ENCODE assay signal across 9 mouse cellular contexts in the genomic region with DNA sequence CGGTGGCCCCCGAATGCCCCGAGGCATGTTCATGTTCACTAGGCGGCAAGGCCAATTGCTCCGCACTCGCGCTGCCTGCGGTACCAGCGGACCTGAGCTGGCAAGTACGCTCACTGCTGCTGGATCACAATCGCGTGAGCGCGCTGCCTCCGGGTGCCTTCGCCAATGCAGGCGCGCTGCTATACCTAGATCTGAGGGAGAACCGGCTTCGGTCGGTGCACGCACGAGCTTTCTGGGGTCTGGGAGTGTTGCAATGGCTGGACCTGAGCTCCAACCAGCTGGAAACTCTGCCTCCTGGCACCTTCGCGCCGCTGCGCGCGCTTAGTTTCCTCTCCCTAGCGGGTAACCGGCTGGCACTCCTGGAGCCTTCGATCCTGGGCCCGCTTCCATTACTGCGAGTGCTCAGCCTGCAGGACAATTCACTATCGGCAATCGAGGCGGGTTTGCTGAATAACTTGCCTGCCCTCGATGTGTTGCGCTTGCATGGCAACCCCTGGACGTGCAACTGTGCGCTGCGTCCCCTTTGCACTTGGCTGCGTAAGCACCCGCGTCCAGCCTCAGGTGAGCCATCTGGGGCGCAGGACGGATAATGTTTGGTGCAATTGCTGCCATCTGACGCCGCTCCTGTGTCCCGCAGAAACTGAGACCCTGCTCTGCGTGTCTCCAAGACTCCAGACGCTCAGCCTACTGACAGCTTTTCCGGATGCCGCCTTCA. TPM values are rescaled to one million over a fixed set of nuclear protein-coding genes. Genes with fewer than 3 reads are reported as not detected.
DNase-seq lines count a peak whose midpoint lies in the region; ATAC-seq and TF ChIP-seq lines count a peak whose summit lies in the region.
"Had no signal": no experiment of that assay in that cellular context is flagged by ENCODE, and none has a peak within 500 bp of the region (broad histone marks: within the 10 kb centered on the region; RNA-seq: fewer than 3 reads in every experiment).

No protein-coding gene starts in this region.

- DNase-seq in gastrocnemius, adult 2 months, result peak; percentile 59
- DNase-seq in gastrocnemius, adult 18-20 months (ENCODE audit: low spot score), result no peak
- DNase-seq in ES-E14 (ENCODE audit: low read depth, low spot score), result no peak
- DNase-seq in embryonic facial prominence, embryonic 14.5 days (ENCODE audit: low spot score), result no peak
- no peak for DNase-seq in kidney, postnatal 0 days (ENCODE audit: low spot score)
- DNase-seq in midbrain, embryonic 11.5 days (ENCODE audit: low spot score, missing footprints), result peak; percentile 89
- DNase-seq in thymus, adult 18-20 months, result no peak
- DNase-seq in thymus, adult 2 months, result no peak

- H3K9me3 ChIP-seq in ES-E14 (ENCODE audit: control insufficient read depth, insufficient read depth, low read depth, low read length), result no peaks in the 10 kb centered on the region
- H3K9me3 ChIP-seq in embryonic facial prominence, embryonic 14.5 days (ENCODE audit: control insufficient read depth, low read length), result no peaks in the 10 kb centered on the region
- H3K9me3 ChIP-seq in kidney, postnatal 0 days (replicated peaks; ENCODE audit: low read length), result no peaks in the 10 kb centered on the region
- no peaks in the 10 kb centered on the region for H3K9me3 ChIP-seq in midbrain, embryonic 11.5 days (ENCODE audit: control insufficient read depth, low read length)

- peaks cover 62% of the 10 kb centered on the region for H3K27me3 ChIP-seq in embryonic facial prominence, embryonic 14.5 days (replicated peaks; ENCODE audit: control insufficient read depth, insufficient read depth, low read length)
- peaks cover 49% of the 10 kb centered on the region for H3K27me3 ChIP-seq in kidney, postnatal 0 days (ENCODE audit: insufficient read depth, low read length)
- H3K27me3 ChIP-seq in midbrain, embryonic 11.5 days (ENCODE audit: control insufficient read depth, insufficient read depth, low read length), result peaks cover 56% of the 10 kb centered on the region
- H3K27me3 ChIP-seq in thymus, adult 2 months (ENCODE audit: control insufficient read depth, insufficient read depth, low read length), result peaks cover 17% of the 10 kb centered on the region

- intact Hi-C loops in gastrocnemius, adult 2 months (cut with DNase I), result loop anchor here (5.0 kb wide), 2 partner anchors 63 to 163 kb away; no protein-coding TSS in a partner anchor

- WGBS in embryonic facial prominence, embryonic 14.5 days, result under 1% methylated on average over 39 of the region's 54 CpGs
- WGBS in kidney, postnatal 0 days, result 2% methylated on average over 54 of the region's 54 CpGs
- WGBS in midbrain, embryonic 11.5 days, result 2% methylated on average over 54 of the region's 54 CpGs
- WGBS in thymus, adult 2 months, result 7% methylated on average over 54 of the region's 54 CpGs

- TF ChIP-seq CTCF in gastrocnemius, adult 2 months (IDR thresholded peaks at IDR 0.05), result no peak
- TF ChIP-seq CTCF in kidney, postnatal 0 days (IDR thresholded peaks at IDR 0.05; ENCODE audit: low read depth), result no peak
- no peak for TF ChIP-seq CTCF in thymus, adult 2 months (IDR thresholded peaks at IDR 0.05; ENCODE audit: borderline replicate concordance, control insufficient read depth, extremely low read depth, insufficient read depth, low read length, poor library complexity)

- H3K4me1 ChIP-seq in ES-E14 (ENCODE audit: control insufficient read depth in 2 of 2, insufficient read depth in 2 of 2, low read length in 2 of 2, poor library complexity in 1 of 2), result peaks cover 0 to 13% of the 10 kb centered on the region in 2 experiments; a peak in 1 of 4 replicates
- 0 out of 2 replicates have a peak, but pooled peaks cover 4% of the 10 kb centered on the region for H3K4me1 ChIP-seq in embryonic facial prominence, embryonic 14.5 days (ENCODE audit: control insufficient read depth, insufficient read depth, low read length)
- H3K4me1 ChIP-seq in kidney, postnatal 0 days (replicated peaks; ENCODE audit: insufficient read depth, low read length), result peaks cover 12% of the 10 kb centered on the region; the same call in 1 of the 2 replicates
- peaks cover 5% of the 10 kb centered on the region; the same call in 1 of the 2 replicates for H3K4me1 ChIP-seq in midbrain, embryonic 11.5 days (ENCODE audit: control insufficient read depth, insufficient read depth, low read length)
- H3K4me1 ChIP-seq in thymus, adult 2 months (replicated peaks; ENCODE audit: control insufficient read depth, insufficient read depth, low read length), result no peaks in the 10 kb centered on the region

- peak overlapping the region; percentile 47 for H3K4me2 ChIP-seq in embryonic facial prominence, embryonic 14.5 days (ENCODE audit: low read depth, low read length)
- H3K4me2 ChIP-seq in kidney, postnatal 0 days (ENCODE audit: low read length), result peak overlapping the region; percentile 46
- H3K4me2 ChIP-seq in midbrain, embryonic 11.5 days, result no peak overlapping the region

- in situ Hi-C loops in ES-E14 (cut with MboI; ENCODE audit: low sequenced_read_pairs in 2 of 2, unreplicated experiment in 2 of 2), result no loop called here

- ATAC-seq in embryonic facial prominence, embryonic 14.5 days (ENCODE audit: low read depth), result no peak
- no peak for ATAC-seq in kidney, postnatal 0 days (replicated peaks; ENCODE audit: low FRiP score, low read depth)
- no peak for ATAC-seq in midbrain, embryonic 11.5 days (ENCODE audit: low FRiP score)

- H3K4me3 ChIP-seq in gastrocnemius, adult 2 months, result peak overlapping the region; percentile 66
- H3K4me3 ChIP-seq in ES-E14 (ENCODE audit: insufficient read depth in 1 of 2, low read depth in 1 of 2, low read length in 2 of 2, poor library complexity in 1 of 2, severe bottlenecking in 1 of 2), result peak overlapping the region; percentile 54 to 66
- H3K4me3 ChIP-seq in embryonic facial prominence, embryonic 14.5 days (ENCODE audit: low read depth, low read length), result peak overlapping the region; percentile 27
- peak overlapping the region; percentile 33 for H3K4me3 ChIP-seq in kidney, postnatal 0 days (replicated peaks; ENCODE audit: low read depth, low read length)
- H3K4me3 ChIP-seq in midbrain, embryonic 11.5 days (ENCODE audit: low read depth, low read length), result no peak overlapping the region
- H3K4me3 ChIP-seq in thymus, adult 2 months (ENCODE audit: control insufficient read depth, insufficient read depth, low read length), result no peak overlapping the region
- H3K4me3 ChIP-seq: erythroblast, embryonic 14.5 days had no signal

- TF ChIP-seq POLR2A in thymus, adult 2 months (IDR thresholded peaks at IDR 0.05; ENCODE audit: control insufficient read depth, extremely low read depth, insufficient read depth, low read length, poor library complexity), result no peak

- peaks cover 2% of the 10 kb centered on the region; the same call in 1 of the 2 replicates for H3K36me3 ChIP-seq in ES-E14 (ENCODE audit: control insufficient read depth, insufficient read depth, low read length, poor library complexity, severe bottlenecking)
- H3K36me3 ChIP-seq in embryonic facial prominence, embryonic 14.5 days (ENCODE audit: control insufficient read depth, insufficient read depth, low read length), result peaks cover 12% of the 10 kb centered on the region
- H3K36me3 ChIP-seq in kidney, postnatal 0 days (ENCODE audit: insufficient read depth, low read length), result peaks cover 9% of the 10 kb centered on the region; the same call in 1 of the 2 replicates
- H3K36me3 ChIP-seq in midbrain, embryonic 11.5 days (ENCODE audit: control insufficient read depth, insufficient read depth, low read length), result peaks cover 10% of the 10 kb centered on the region; the same call in 1 of the 2 replicates
- H3K36me3 ChIP-seq in thymus, adult 2 months (ENCODE audit: control insufficient read depth, insufficient read depth, low read length), result peaks cover 4% of the 10 kb centered on the region; the same call in 1 of the 2 replicates

- H3K27ac ChIP-seq in gastrocnemius, adult 2 months, result peak overlapping the region; percentile 48; the same call in 1 of the 2 replicates
- no peak overlapping the region for H3K27ac ChIP-seq in ES-E14 (ENCODE audit: insufficient read depth, low read depth, low read length, poor library complexity, severe bottlenecking)
- H3K27ac ChIP-seq in embryonic facial prominence, embryonic 14.5 days (replicated peaks; ENCODE audit: low read depth, low read length), result no peak overlapping the region
- no peak overlapping the region for H3K27ac ChIP-seq in kidney, postnatal 0 days
- no peak overlapping the region for H3K27ac ChIP-seq in midbrain, embryonic 11.5 days (ENCODE audit: low read depth, low read length)
- H3K27ac ChIP-seq in thymus, adult 2 months (ENCODE audit: control insufficient read depth, insufficient read depth, low read length), result no peak overlapping the region

- peak overlapping the region; percentile 18; the same call in 1 of the 2 replicates for H3K9ac ChIP-seq in ES-E14 (ENCODE audit: insufficient read depth, low read depth, low read length, poor library complexity, severe bottlenecking)
- no peak overlapping the region for H3K9ac ChIP-seq in embryonic facial prominence, embryonic 14.5 days (ENCODE audit: low read depth, low read length)
- H3K9ac ChIP-seq in kidney, postnatal 0 days (ENCODE audit: low read depth, low read length), result no peak overlapping the region
- no peak overlapping the region for H3K9ac ChIP-seq in midbrain, embryonic 11.5 days (ENCODE audit: low read length)

RNA-seq across cellular contexts. Expression of a gene that starts 0.5 kb away (rescaled TPM):
- not detected for total RNA-seq in gastrocnemius, adult 2 months (2021)
- not detected for total RNA-seq in gastrocnemius, adult 18-20 months (2021)
- 0.21 TPM in 1 of 2 replicates, not detected in the other for total RNA-seq in ES-E14 (2012; rRNA removed)
- polyA plus RNA-seq in embryonic facial prominence, embryonic 14.5 days (2014; fragmentation: Nextera tagmentation; extraction: Ambion mirVana), result 2.3 and 5.1 TPM in 2 replicates
- 0.29 and 0.48 TPM in 2 replicates for polyA plus RNA-seq in kidney, postnatal 0 days (2015; fragmentation: Nextera tagmentation; extraction: Ambion mirVana)
- polyA plus RNA-seq in midbrain, embryonic 11.5 days (2014; fragmentation: Nextera tagmentation; extraction: Ambion mirVana), result not detected in 2 replicates
- 1.0 and 1.6 TPM in 2 replicates for polyA plus RNA-seq in thymus, adult 2 months (2012; rRNA removed)
- polyA plus RNA-seq: erythroblast, embryonic 14.5 days had no signal

RNA-seq across cellular contexts. Expression of a gene that starts 2.3 kb away (rescaled TPM):
- total RNA-seq in gastrocnemius, adult 2 months (2021), result not detected
- total RNA-seq in gastrocnemius, adult 18-20 months (2021), result not detected
- not detected in 2 replicates for total RNA-seq in ES-E14 (2012; rRNA removed)
- polyA plus RNA-seq in embryonic facial prominence, embryonic 14.5 days (2014; fragmentation: Nextera tagmentation; extraction: Ambion mirVana), result not detected in 2 replicates
- not detected in 2 replicates for polyA plus RNA-seq in kidney, postnatal 0 days (2015; fragmentation: Nextera tagmentation; extraction: Ambion mirVana)
- polyA plus RNA-seq in midbrain, embryonic 11.5 days (2014; fragmentation: Nextera tagmentation; extraction: Ambion mirVana), result not detected in 2 replicates
- 0.35 TPM in 1 of 2 replicates, not detected in the other for polyA plus RNA-seq in thymus, adult 2 months (2012; rRNA removed)
- polyA plus RNA-seq: erythroblast, embryonic 14.5 days had no signal

RNA-seq across cellular contexts. Expression of a gene that starts 18.0 kb away (rescaled TPM):
- 10 to 100 TPM; 29.7 to 32.3 TPM for total RNA-seq in gastrocnemius, adult 2 months (2021)
- 10 to 100 TPM; 27.6 to 30.4 TPM for total RNA-seq in gastrocnemius, adult 18-20 months (2021)
- 25.2 and 30.8 TPM in 2 replicates for total RNA-seq in ES-E14 (2012; rRNA removed)
- 104 and 113 TPM in 2 replicates for polyA plus RNA-seq in embryonic facial prominence, embryonic 14.5 days (2014; fragmentation: Nextera tagmentation; extraction: Ambion mirVana)
- 79.4 and 84.0 TPM in 2 replicates for polyA plus RNA-seq in kidney, postnatal 0 days (2015; fragmentation: Nextera tagmentation; extraction: Ambion mirVana)
- polyA plus RNA-seq in midbrain, embryonic 11.5 days (2014; fragmentation: Nextera tagmentation; extraction: Ambion mirVana), result 105 and 117 TPM in 2 replicates
- polyA plus RNA-seq in thymus, adult 2 months (2012; rRNA removed), result 141 and 144 TPM in 2 replicates

RNA-seq across cellular contexts. Expression of a gene that starts 18.0 kb away (rescaled TPM):
- 10 to 100 TPM; 28.0 to 35.5 TPM for total RNA-seq in gastrocnemius, adult 2 months (2021)
- total RNA-seq in gastrocnemius, adult 18-20 months (2021), result 10 to 100 TPM; 27.9 to 30.9 TPM
- total RNA-seq in ES-E14 (2012; rRNA removed), result 52.4 and 70.6 TPM in 2 replicates
- polyA plus RNA-seq in embryonic facial prominence, embryonic 14.5 days (2014; fragmentation: Nextera tagmentation; extraction: Ambion mirVana), result 227 and 240 TPM in 2 replicates
- 172 TPM in 2 replicates for polyA plus RNA-seq in kidney, postnatal 0 days (2015; fragmentation: Nextera tagmentation; extraction: Ambion mirVana)
- polyA plus RNA-seq in midbrain, embryonic 11.5 days (2014; fragmentation: Nextera tagmentation; extraction: Ambion mirVana), result 240 and 247 TPM in 2 replicates
- polyA plus RNA-seq in thymus, adult 2 months (2012; rRNA removed), result 164 and 182 TPM in 2 replicates

RNA-seq across cellular contexts. Expression of a gene that starts 27.8 kb away (rescaled TPM):
- 1 to 10 TPM; 3.1 to 3.5 TPM for total RNA-seq in gastrocnemius, adult 2 months (2021)
- 1 to 10 TPM; 2.9 to 3.8 TPM for total RNA-seq in gastrocnemius, adult 18-20 months (2021)
- 21.6 and 31.4 TPM in 2 replicates for total RNA-seq in ES-E14 (2012; rRNA removed)
- polyA plus RNA-seq in embryonic facial prominence, embryonic 14.5 days (2014; fragmentation: Nextera tagmentation; extraction: Ambion mirVana), result 4.6 and 5.1 TPM in 2 replicates
- 17.1 and 18.0 TPM in 2 replicates for polyA plus RNA-seq in kidney, postnatal 0 days (2015; fragmentation: Nextera tagmentation; extraction: Ambion mirVana)
- 2.4 and 4.5 TPM in 2 replicates for polyA plus RNA-seq in midbrain, embryonic 11.5 days (2014; fragmentation: Nextera tagmentation; extraction: Ambion mirVana)
- 24.4 and 25.9 TPM in 2 replicates for polyA plus RNA-seq in thymus, adult 2 months (2012; rRNA removed)

Comparison
In these comparisons a context has a peak if more than half of its experiments do, and no peak if none do; other contexts are left out.
1. DNase-seq: peak in gastrocnemius, adult 2 months (single experiment) and midbrain, embryonic 11.5 days (single experiment); none in gastrocnemius, adult 18-20 months (single experiment), ES-E14 (single experiment), embryonic facial prominence, embryonic 14.5 days (single experiment), kidney, postnatal 0 days (single experiment), thymus, adult 18-20 months (0 of 2) and thymus, adult 2 months (single experiment).
2. H3K4me3 ChIP-seq: peak in gastrocnemius, adult 2 months (single experiment), ES-E14 (2 of 2), embryonic facial prominence, embryonic 14.5 days (single experiment) and kidney, postnatal 0 days (single experiment); none in midbrain, embryonic 11.5 days (single experiment) and thymus, adult 2 months (single experiment).